Mouse (Mus musculus) MEL-GATA-1-ER (cell line): ENCODE results near the gene Traf6.
"Not testable (repeated sequence)": the region's sequence is repeated elsewhere in the genome, so short reads cannot be mapped to it uniquely, and the experiment has no call there.

Source experiments
- DNase-seq: peaks from one replicate; pipeline ENCODE4 v3.0.0-alpha.2; 2012; ENCODE audit warnings: low read depth; ENCODE audit errors: extremely low read depth

Traf6 gene

DNA sequence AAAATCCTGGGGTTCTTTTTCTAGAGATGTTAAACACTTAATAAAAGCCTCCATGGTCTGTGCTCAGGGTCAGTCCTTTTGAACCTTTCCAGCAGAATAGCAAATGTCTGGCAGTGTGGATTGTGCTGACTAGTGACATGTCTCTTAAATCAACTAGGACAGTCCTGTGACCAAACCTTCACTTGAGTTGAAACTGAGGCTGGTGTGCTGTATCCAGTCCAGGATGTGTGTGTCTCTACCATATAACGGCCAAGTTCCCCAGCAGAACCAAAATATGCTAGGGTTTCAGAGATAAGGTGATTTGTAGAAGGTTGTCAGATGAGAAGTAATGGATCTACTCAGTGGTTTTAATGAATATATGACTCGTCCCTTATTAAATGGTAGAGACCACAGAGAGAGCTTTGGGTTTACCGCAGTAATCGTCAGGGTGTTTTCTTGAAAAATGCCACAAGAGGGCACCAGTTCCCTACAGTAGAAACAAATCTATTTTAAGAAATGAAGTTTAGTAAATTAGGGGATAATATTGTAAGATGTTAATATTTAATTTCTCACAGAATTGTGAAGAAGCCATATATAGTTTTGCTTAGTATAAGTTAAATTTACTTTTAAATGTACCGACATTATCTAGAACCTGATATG lies 15.5 kb downstream of the Traf6 start:
- DNase-seq = peak; percentile 11

GRCm38 (mm10) chr2:101695584-101695983 lies 17.4 kb downstream of the Traf6 start:
- no peak for DNase-seq

DNA sequence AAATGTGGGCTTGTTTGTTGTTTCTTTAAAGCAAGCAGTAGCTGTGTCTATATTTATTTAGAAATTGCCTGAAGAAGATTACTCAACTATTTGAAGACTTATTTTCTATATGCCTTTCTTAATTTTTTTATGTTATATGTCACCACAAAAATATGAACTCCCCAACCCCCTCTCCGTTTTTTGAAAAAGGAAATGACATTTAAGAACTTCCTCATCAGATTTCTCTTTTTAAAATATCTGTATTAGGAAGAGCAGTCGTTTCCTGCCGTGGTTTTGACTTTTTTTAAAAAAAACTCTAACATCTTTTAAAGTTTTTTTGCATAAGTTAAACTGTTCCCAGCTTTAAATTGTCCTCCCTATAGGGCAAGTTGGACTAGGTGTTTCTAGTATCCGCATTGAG lies 21.1 kb downstream of the Traf6 start:
- DNase-seq = no peak

GRCm38 (mm10) chr2:101705941-101706485 lies 27.8 kb downstream of the Traf6 start:
- no peak for DNase-seq

DNA sequence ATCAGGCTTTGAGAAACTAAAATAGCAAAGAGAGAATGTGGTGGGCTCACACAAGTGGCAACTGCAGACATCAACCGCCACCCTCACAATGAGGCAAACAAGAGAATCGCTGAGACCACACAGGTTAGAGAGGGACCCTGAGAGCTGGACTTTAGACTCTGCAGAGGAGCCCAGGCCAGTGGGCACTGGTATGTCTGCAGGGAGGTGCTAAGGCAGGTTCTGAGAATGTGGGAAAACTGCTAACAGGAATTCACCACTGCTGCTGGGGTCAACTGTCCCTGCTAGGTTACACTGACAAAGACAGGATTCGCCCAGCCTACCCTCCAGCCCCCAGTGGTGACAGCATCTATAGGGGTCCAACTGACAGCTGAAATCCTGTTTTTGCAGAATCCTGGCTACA lies 33.4 kb downstream of the Traf6 start:
- DNase-seq = no peak

DNA sequence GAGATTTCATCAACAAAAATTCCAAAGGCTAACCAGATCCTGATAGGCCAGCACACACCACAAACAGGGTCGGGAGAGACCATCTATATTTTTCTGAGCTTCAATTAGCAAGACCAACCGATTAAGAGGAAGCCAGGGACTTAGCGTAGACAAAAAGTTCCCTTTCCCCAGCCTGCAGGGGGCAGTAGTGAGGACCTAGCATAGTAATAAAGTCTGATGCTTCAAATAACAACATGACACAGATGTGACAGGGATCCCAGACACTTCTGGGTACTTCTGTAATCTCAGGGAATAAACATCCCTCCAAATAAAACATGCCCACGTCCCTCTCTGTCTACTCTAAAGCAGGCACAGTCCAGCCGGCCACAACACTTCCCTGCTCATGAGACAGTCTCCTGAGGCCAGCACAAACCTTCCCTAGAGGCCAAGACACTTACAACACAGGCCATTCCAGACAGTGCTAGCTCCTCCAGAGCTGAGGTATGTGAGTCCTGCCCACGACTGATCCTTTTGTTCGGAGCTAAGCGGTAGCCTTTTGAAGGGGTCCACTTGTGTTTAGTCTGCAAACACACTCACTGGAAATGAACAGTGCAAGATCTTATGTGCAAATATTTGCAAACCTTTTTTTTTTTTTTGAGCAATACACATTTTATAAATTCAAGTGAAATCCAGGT lies 37.6 kb downstream of the Traf6 start:
- DNase-seq = peak; percentile 45

DNA sequence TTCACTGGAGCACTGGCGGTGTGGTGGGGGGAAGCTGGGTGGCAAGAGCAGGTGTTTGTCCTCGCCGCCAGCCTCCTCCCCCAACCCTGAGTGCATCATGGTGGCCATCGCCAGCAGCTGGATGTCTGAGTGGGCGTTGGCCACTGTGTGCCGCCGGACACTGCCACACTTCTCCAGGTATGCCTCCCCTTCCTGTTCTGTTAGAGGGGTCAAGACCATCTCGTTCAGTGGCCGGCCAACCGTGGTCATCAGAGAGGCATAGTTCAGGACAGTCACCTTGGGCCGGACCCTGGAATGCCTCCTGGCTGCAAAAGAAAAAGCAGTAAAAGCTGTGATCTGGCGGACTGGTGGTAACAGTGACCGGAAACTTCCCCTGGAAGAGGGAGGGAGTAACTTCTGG lies 38.9 kb downstream of the Traf6 start:
- no peak for DNase-seq

- no peak for DNase-seq
Measured at GRCm38 (mm10) chr2:101721835-101722234, 43.6 kb downstream of the Traf6 start.

GRCm38 (mm10) chr2:101722370-101723332 lies 44.4 kb downstream of the Traf6 start:
- no peak for DNase-seq

GRCm38 (mm10) chr2:101723333-101723881 lies 45.2 kb downstream of the Traf6 start:
- DNase-seq = no peak

- DNase-seq = no peak
Measured at GRCm38 (mm10) chr2:101727787-101728186, 49.6 kb downstream of the Traf6 start.

DNA sequence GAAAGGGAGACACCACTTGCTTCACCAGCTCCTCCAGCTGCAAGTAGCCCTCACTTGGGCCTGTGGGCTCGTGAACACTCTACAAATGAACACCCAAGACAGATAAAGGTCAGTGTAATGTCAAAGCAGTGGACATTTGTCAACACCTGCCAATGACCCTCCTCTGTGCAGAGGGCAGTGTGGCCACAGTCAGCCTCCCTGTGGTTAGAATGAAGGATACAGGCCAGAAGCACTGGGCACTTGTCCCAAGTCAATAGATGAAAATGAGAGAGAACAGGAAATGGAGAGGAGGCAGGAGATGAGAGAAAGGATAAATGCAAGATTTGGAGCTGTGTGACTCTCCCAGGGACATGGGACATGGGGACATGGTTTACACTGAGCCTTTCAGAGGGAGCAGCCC lies 51.2 kb downstream of the Traf6 start:
- DNase-seq = no peak

- no peak for DNase-seq
Measured at GRCm38 (mm10) chr2:101730972-101731371, 52.7 kb downstream of the Traf6 start.

GRCm38 (mm10) chr2:101732777-101733210 lies 54.6 kb downstream of the Traf6 start:
- DNase-seq = peak; percentile 90

- no peak for DNase-seq
Measured at GRCm38 (mm10) chr2:101733564-101733963, 55.3 kb downstream of the Traf6 start.

DNA sequence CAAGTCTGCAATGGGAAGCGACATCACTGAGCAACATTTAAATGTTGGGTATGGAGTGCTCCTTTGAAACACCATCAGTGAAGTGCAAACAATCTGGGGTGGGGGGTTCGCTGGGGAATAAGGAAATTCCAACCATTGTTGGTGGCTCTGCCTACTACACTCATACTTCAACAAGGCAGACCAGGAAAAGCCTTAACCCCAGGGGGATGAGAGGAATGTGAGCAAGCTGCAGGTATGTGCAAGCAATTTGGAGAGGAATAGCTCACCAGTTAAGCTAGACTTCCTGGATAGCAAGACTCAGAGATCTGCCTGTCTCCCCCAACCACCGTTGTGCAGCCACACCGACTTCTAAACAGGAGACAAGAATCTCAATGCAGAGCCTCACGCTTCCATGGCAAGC lies 61.7 kb downstream of the Traf6 start:
- DNase-seq = no peak

DNA sequence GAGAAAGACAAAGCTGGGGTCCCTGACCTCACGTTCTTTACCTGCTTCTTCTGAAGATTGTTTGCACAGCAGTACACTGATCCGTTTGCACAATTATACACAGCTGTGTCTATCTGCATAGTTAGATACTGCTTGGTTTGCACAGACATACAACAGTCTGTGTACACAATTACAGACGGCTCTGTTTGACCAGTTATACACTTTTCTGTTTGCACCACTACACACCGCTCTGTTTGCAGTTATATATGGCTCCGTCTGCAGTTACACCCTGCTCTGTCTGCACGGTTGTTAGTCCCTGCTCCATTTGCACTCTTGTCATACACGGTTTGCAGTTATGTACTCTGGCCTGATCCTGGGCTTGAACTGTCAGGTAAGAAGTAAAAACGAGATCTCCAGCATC lies 63.4 kb downstream of the Traf6 start:
- no peak for DNase-seq

- no peak for DNase-seq
Measured at GRCm38 (mm10) chr2:101742072-101742860, 64.0 kb downstream of the Traf6 start.

- DNase-seq = not testable (repeated sequence)
Measured at GRCm38 (mm10) chr2:101745656-101746055, 67.4 kb downstream of the Traf6 start.

GRCm38 (mm10) chr2:101746537-101746936 lies 68.3 kb downstream of the Traf6 start:
- no peak for DNase-seq
